Mouse (Mus musculus) C2C12 (cell line): ENCODE measurements around the gene Gcc2.
"Not testable (repeated sequence)": the region's sequence is repeated elsewhere in the genome, so short reads cannot be mapped to it uniquely, and the experiment has no call there.

Experiments used
- CTCF ChIP-seq: IDR thresholded peaks from one replicate; pipeline ENCODE4 v1.5.1; 2011; ENCODE audit not compliant: control insufficient read depth, insufficient read depth, insufficient read length
- MYOG ChIP-seq: IDR thresholded peaks from one replicate; pipeline ENCODE4 v1.6.1; 2011; ENCODE audit not compliant: control insufficient read depth, insufficient read length; ENCODE audit errors: extremely low read depth

DNA sequence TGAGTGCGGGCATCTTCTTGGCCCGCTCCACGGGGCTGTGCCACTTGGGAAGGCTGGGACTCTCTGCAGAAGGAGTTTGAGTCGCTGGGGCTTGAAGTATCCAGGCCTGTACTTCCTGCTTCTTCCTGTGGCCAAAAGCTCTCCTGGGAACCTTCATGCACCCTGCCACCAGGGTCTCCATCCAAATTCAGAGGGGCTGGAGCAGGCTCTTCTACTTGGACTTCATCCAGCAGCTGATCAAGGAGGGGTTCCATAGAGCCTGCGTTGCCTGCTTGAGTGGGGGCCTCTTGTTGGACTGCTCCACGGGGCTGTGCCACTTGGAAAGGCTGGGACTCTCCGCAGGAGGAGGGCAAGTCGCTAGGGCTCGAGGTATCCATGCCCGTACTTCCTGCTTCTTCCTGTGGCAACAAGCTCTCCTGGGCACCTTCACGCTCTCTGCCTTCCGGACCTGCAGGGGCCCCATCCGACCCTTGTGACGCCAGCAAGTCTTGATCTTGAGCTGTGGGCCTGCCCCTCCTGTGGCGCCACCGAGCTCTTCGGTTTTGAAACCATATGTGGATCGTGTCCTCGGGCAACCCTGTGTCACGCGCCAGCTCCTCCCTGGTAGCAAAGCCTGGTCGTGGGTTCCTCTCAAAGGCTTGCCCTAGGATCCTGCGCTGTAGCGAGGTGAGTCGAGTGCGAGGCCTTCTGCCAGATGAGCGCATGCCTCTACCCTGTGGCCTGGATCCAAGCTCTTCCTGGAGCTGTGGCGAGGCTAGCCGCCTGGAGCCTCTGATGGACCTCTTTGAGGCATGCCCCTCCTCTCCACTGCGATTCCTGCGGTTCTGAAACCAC is 31.1 kb upstream of the Gcc2 start:
- TF ChIP-seq CTCF, MYOG: not testable (repeated sequence)
